Mouse (Mus musculus) 3T3-L1 (cell line): Measurements from ENCODE around the gene Gmfg.

Experiments used
- DNase-seq: peaks from one replicate; pipeline ENCODE4 v3.0.0-alpha.2; 2015; ENCODE audit warnings: low read depth, low spot score

Gmfg gene

GRCm38 (mm10) chr7:28436932-28437570 lies at the start of gene Gmfg:
TSS of gene Gmfg (plus strand) at chr7:28437447.
- DNase-seq = peak; percentile 86

- no peak for DNase-seq
These were observed 46.9 kb upstream of the Gmfg start for GRCm38 (mm10) chr7:28390331-28390730.

GRCm38 (mm10) chr7:28392429-28393271 lies 44.6 kb upstream of the Gmfg start, which contains the start of the genes Med29 and Paf1:
TSS of gene Med29 (minus strand) at chr7:28392708.
TSS of gene Paf1 (plus strand) at chr7:28392951.
- DNase-seq = peak; percentile 99

GRCm38 (mm10) chr7:28393272-28393951 lies 43.8 kb upstream of the Gmfg start:
- no peak for DNase-seq

- DNase-seq = no peak
These were observed 41.8 kb upstream of the Gmfg start for GRCm38 (mm10) chr7:28395425-28395824.

- DNase-seq = peak; percentile 78
These were observed 39.2 kb upstream of the Gmfg start for GRCm38 (mm10) chr7:28398000-28398399.

GRCm38 (mm10) chr7:28398696-28399340 lies 38.4 kb upstream of the Gmfg start:
- DNase-seq = no peak

- DNase-seq = no peak
These were observed 36.2 kb upstream of the Gmfg start for GRCm38 (mm10) chr7:28401030-28401429.

GRCm38 (mm10) chr7:28401942-28402341 lies 35.3 kb upstream of the Gmfg start:
- no peak for DNase-seq

- no peak for DNase-seq
These were observed 26.3 kb upstream of the Gmfg start for GRCm38 (mm10) chr7:28410841-28411475.

GRCm38 (mm10) chr7:28412826-28413225 lies 24.4 kb upstream of the Gmfg start:
- DNase-seq = no peak

GRCm38 (mm10) chr7:28417368-28417767 lies 19.9 kb upstream of the Gmfg start:
- DNase-seq = peak; percentile 76

- peak; percentile 94 for DNase-seq
These were observed 19.1 kb upstream of the Gmfg start for GRCm38 (mm10) chr7:28418096-28418670.

GRCm38 (mm10) chr7:28419416-28419815 lies 17.8 kb upstream of the Gmfg start:
- peak; percentile 35 for DNase-seq

GRCm38 (mm10) chr7:28423018-28423417 lies 14.2 kb upstream of the Gmfg start:
- no peak for DNase-seq

- no peak for DNase-seq
These were observed 9.5 kb upstream of the Gmfg start for GRCm38 (mm10) chr7:28427738-28428137.

GRCm38 (mm10) chr7:28430512-28430911 lies 6.7 kb upstream of the Gmfg start:
- no peak for DNase-seq

- DNase-seq = no peak
These were observed 5.0 kb upstream of the Gmfg start for GRCm38 (mm10) chr7:28432252-28432651.

GRCm38 (mm10) chr7:28435660-28436259 lies 1.5 kb upstream of the Gmfg start:
- DNase-seq = no peak

GRCm38 (mm10) chr7:28436271-28436904 lies 859 bp upstream of the Gmfg start:
- peak; percentile 98 for DNase-seq
